Comparison of ENCODE assay signal across 19 mouse cellular contexts in genomic region chr6:32920091-32920490, GRCm38 (mm10).
DNase-seq lines count a peak whose midpoint lies in the region; ATAC-seq lines count a peak whose summit lies in the region.
"Had no signal": no experiment of that assay in that cellular context is flagged by ENCODE, and none has a peak within 500 bp of the region (broad histone marks: within the 10 kb centered on the region; RNA-seq: fewer than 3 reads in every experiment).

No protein-coding gene starts in this region.

- peak; percentile 100 for ATAC-seq in frontal cortex, adult (ENCODE audit: low TSS enrichment)
- ATAC-seq: forebrain, embryonic 14.5 days; hindbrain, embryonic 16.5 days; intestine, embryonic 15.5 days; liver, postnatal 0 days; lung, postnatal 0 days had no signal

- intact Hi-C loops in left cerebral cortex, postnatal 10 days (cut with DNase I), result no loop called here

- DNase-seq in brain, adult 2 months (ENCODE audit: low read depth, low spot score), result peak; percentile 88
- peak; percentile 16 to 27 for DNase-seq in left cerebral cortex, postnatal 10 days (ENCODE audit: extremely low spot score in 1 of 2, low spot score in 2 of 2)
- peak; percentile 25 for DNase-seq in right cerebral cortex, postnatal 14 days
- DNase-seq in ovary, postnatal 10 days (ENCODE audit: low spot score), result no peak
- DNase-seq in lung, postnatal 25 days (ENCODE audit: low spot score), result no peak
- DNase-seq in adrenal gland, adult 8-10 months, result no peak
- DNase-seq: adrenal gland, postnatal 14 days; cerebellum, adult 8-10 months; gastrocnemius, postnatal 14 days; heart, adult 11 months; kidney, adult 8-10 months; kidney, postnatal 14 days; liver, postnatal 0 days; spleen, adult 18-20 months had no signal

Comparison
In these comparisons a context has a peak if more than half of its experiments do, and no peak if none do; other contexts are left out.
1. DNase-seq: peak in brain, adult 2 months (single experiment), left cerebral cortex, postnatal 10 days (2 of 2) and right cerebral cortex, postnatal 14 days (single experiment); none in ovary, postnatal 10 days (single experiment), lung, postnatal 25 days (single experiment) and adrenal gland, adult 8-10 months (single experiment).